ENCODE assay signal across 10 mouse cellular contexts in the genomic region with DNA sequence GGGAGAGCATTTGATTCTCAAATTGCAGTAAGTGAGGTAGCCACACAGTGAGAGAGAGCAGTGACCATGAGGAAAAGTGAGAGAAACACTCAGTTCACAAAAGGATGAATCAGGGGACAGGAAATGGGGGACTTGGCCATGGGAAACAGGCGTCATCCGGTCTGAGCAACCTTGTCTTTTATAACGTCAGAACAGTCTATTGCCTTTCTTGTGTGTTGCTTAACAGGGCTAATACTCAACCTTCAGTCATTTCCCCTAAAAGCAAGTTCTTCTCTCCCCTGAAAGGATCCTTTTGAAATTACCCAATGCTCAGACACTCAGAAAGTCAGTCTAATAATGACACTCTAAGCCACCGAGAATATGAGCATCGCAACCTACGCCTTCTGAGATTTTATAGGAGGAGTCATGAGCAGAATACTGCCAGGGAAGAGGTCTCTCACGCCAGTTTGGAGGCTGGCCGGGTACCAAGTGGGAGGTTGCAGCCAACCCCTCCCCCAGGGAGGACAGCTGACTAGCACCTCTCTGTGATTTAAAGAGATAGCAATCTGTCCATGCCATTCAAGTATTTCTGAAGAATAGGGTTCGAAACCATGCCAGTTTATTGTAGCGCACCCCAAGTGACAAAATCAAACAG.
A peak's percentile ranks its signal among the peaks of the same experiment; 100 is the strongest.
DNase-seq lines count a peak whose midpoint lies in the region; ATAC-seq and TF ChIP-seq lines count a peak whose summit lies in the region.
"Had no signal": no experiment of that assay in that cellular context is flagged by ENCODE, and none has a peak within 500 bp of the region (broad histone marks: within the 10 kb centered on the region; RNA-seq: fewer than 3 reads in every experiment).

No protein-coding gene starts in this region.

- H3K4me2 ChIP-seq in kidney, embryonic 14.5 days (replicated peaks; ENCODE audit: low read depth, low read length), result no peak overlapping the region

- H3K27ac ChIP-seq in kidney, adult 2 months (ENCODE audit: insufficient read depth, low read depth, low read length), result no peak overlapping the region
- H3K27ac ChIP-seq in kidney, embryonic 14.5 days (ENCODE audit: low read depth, low read length), result no peak overlapping the region
- H3K27ac ChIP-seq: liver, embryonic 14.5 days had no signal

- H3K4me3 ChIP-seq in kidney, adult 2 months (ENCODE audit: insufficient read depth, low read depth, low read length), result no peak overlapping the region
- H3K4me3 ChIP-seq in kidney, embryonic 14.5 days (ENCODE audit: low read length), result no peak overlapping the region

- peak; percentile 29 for DNase-seq in kidney, adult 2 months
- peak; percentile 69 for DNase-seq in 3134 (ENCODE audit: extremely low read depth, insufficient read length, low spot score)
- peak; percentile 71 to 94 for DNase-seq in adrenal gland, adult (ENCODE audit: inconsistent age in 2 of 2, low spot score in 1 of 2)
- DNase-seq in cerebellum, postnatal 10 days, result peak; percentile 95
- DNase-seq in natural killer cell, adult 2 months (ENCODE audit: low spot score in 2 of 2), result no peak
- DNase-seq: thymus, postnatal 14 days had no signal

- no peaks in the 10 kb centered on the region for H3K36me3 ChIP-seq in kidney, adult 2 months (ENCODE audit: control insufficient read depth, insufficient read depth, low read length)
- H3K36me3 ChIP-seq in kidney, embryonic 14.5 days (ENCODE audit: control insufficient read depth, insufficient read depth, low read length), result no peaks in the 10 kb centered on the region

- ATAC-seq in kidney, embryonic 14.5 days (ENCODE audit: low FRiP score, low TSS enrichment), result no peak
- no peak for ATAC-seq in monocyte, adult 5-6 weeks (replicated peaks; ENCODE audit: insufficient number of reproducible peaks, low FRiP score, low TSS enrichment, poor library complexity, severe bottlenecking)
- ATAC-seq in megakaryocyte, adult 5-6 weeks (ENCODE audit: poor library complexity, severe bottlenecking), result no peak

- TF ChIP-seq CTCF in kidney, adult 2 months (conservative IDR thresholded peaks at IDR 0.05; ENCODE audit: insufficient read depth, insufficient read length, low read depth, low read length), result no peak

- H3K4me1 ChIP-seq in kidney, adult 2 months (ENCODE audit: control insufficient read depth, insufficient read depth, low read length), result no peaks in the 10 kb centered on the region
- no peaks in the 10 kb centered on the region for H3K4me1 ChIP-seq in kidney, embryonic 14.5 days (ENCODE audit: control insufficient read depth, insufficient read depth, low read length)

- WGBS in kidney, adult 2 months, result 49% methylated on average over 10 of the region's 10 CpGs
- 51% methylated on average over 10 of the region's 10 CpGs for WGBS in kidney, embryonic 14.5 days

- no peak for TF ChIP-seq POLR2A in kidney, adult 2 months (IDR thresholded peaks at IDR 0.05; ENCODE audit: low read depth, low read length)

- no peaks in the 10 kb centered on the region for H3K9me3 ChIP-seq in kidney, embryonic 14.5 days (ENCODE audit: control insufficient read depth, low read length)

- no peaks in the 10 kb centered on the region for H3K27me3 ChIP-seq in kidney, adult 2 months (replicated peaks; ENCODE audit: control insufficient read depth, insufficient read depth, low read length)
- no peaks in the 10 kb centered on the region for H3K27me3 ChIP-seq in kidney, embryonic 14.5 days (ENCODE audit: control insufficient read depth, insufficient read depth, low read length)

- no peak overlapping the region for H3K9ac ChIP-seq in kidney, embryonic 14.5 days (ENCODE audit: low read depth, low read length)
- H3K9ac ChIP-seq: liver, embryonic 14.5 days had no signal

Comparison
In these comparisons a context has a peak if more than half of its experiments do, and no peak if none do; other contexts are left out.
1. DNase-seq: peak in kidney, adult 2 months (single experiment), 3134 (single experiment), adrenal gland, adult (2 of 2) and cerebellum, postnatal 10 days (2 of 2); none in natural killer cell, adult 2 months (0 of 2).